Mouse (Mus musculus) ovary, adult 2 months (tissue): ENCODE results near the gene Ccdc159. TPM values are rescaled to one million over a fixed set of nuclear protein-coding genes. Genes with fewer than 3 reads are reported as not detected.

Experiments
- polyA plus RNA-seq: library from polyadenylated mRNA; depleted of rRNA; stranded (reverse); fragments of >200 nt; gene quantifications from 2 replicates; pipeline ENCODE4 v1.2.3, GENCODE M21; 2012; rRNA removed

Gene Ccdc159
- polyA plus RNA-seq = 8.4 and 9.9 TPM in 2 replicates

GRCm38 (mm10) chr9:21927208-21927753 lies at the start of gene Ccdc159, which contains the start of gene Tmem205:
Gene Ccdc159 (plus strand): TSS chr9:21927471.
Gene Tmem205 (minus strand): TSS chr9:21927556.

GRCm38 (mm10) chr9:21918035-21918592 lies 9.2 kb upstream of the Ccdc159 start, which contains the start of gene Rab3d:
Gene Rab3d (minus strand): TSS chr9:21918192.

GRCm38 (mm10) chr9:21936692-21937570 lies 9.7 kb downstream of the Ccdc159 start, which contains the start of gene Plppr2:
Gene Plppr2 (plus strand): TSS chr9:21937033.

GRCm38 (mm10) chr9:21955570-21956281 lies 28.5 kb downstream of the Ccdc159 start, which contains the start of gene Swsap1:
Gene Swsap1 (plus strand): TSS chr9:21955755.

GRCm38 (mm10) chr9:21963417-21963816 lies 36.1 kb downstream of the Ccdc159 start, which contains the start of gene Epor:
Gene Epor (minus strand): TSS chr9:21963506.

Other genes starting within 250 kb of the Ccdc159 start
- 70.7 and 74.7 TPM in 2 replicates for gene Ldlr, start 204.0 kb upstream of the Ccdc159 start, polyA plus RNA-seq
- 26.6 and 31.0 TPM in 2 replicates for gene Spc24, start 167.2 kb upstream of the Ccdc159 start, polyA plus RNA-seq
- gene Kank2, start 128.7 kb upstream of the Ccdc159 start, polyA plus RNA-seq = 148 and 186 TPM in 2 replicates
- gene Angptl8, start 92.0 kb upstream of the Ccdc159 start, polyA plus RNA-seq = 25.8 and 30.4 TPM in 2 replicates
- 151 and 170 TPM in 2 replicates for gene Dock6, start 74.8 kb upstream of the Ccdc159 start, polyA plus RNA-seq
- 49.3 and 63.0 TPM in 2 replicates for gene Rab3d, start 9.3 kb upstream of the Ccdc159 start, polyA plus RNA-seq
- 179 and 191 TPM in 2 replicates for gene Tmem205, start 85 bp downstream of the Ccdc159 start, polyA plus RNA-seq
- gene Plppr2, start 9.6 kb downstream of the Ccdc159 start, polyA plus RNA-seq = 48.0 and 52.6 TPM in 2 replicates
- gene Swsap1, start 28.3 kb downstream of the Ccdc159 start, polyA plus RNA-seq = 7.1 and 11.2 TPM in 2 replicates
- gene Epor, start 36.0 kb downstream of the Ccdc159 start, polyA plus RNA-seq = 3.1 and 3.4 TPM in 2 replicates
- gene Rgl3, start 62.0 kb downstream of the Ccdc159 start, polyA plus RNA-seq = 40.1 and 43.7 TPM in 2 replicates
- 3.5 and 4.3 TPM in 2 replicates for gene Ccdc151, start 75.2 kb downstream of the Ccdc159 start, polyA plus RNA-seq
- gene Prkcsh, start 75.3 kb downstream of the Ccdc159 start, polyA plus RNA-seq = 129 and 142 TPM in 2 replicates
- gene Elavl3, start 124.6 kb downstream of the Ccdc159 start, polyA plus RNA-seq = 0.69 and 1.1 TPM in 2 replicates
- not detected in 2 replicates for gene Gm49318, start 143.8 kb downstream of the Ccdc159 start, polyA plus RNA-seq
- 42.8 and 46.1 TPM in 2 replicates for gene Zfp653, start 143.9 kb downstream of the Ccdc159 start, polyA plus RNA-seq
- gene Ecsit, start 158.0 kb downstream of the Ccdc159 start, polyA plus RNA-seq = 40.6 and 44.4 TPM in 2 replicates
- gene Cnn1, start 171.7 kb downstream of the Ccdc159 start, polyA plus RNA-seq = 358 and 427 TPM in 2 replicates
- 254 and 278 TPM in 2 replicates for gene Elof1, start 189.7 kb downstream of the Ccdc159 start, polyA plus RNA-seq
- gene Acp5, start 208.2 kb downstream of the Ccdc159 start, polyA plus RNA-seq = 54.9 TPM in 2 replicates
- gene Pigyl, start 229.4 kb downstream of the Ccdc159 start, polyA plus RNA-seq = 74.7 and 102 TPM in 2 replicates